Mouse (Mus musculus): ENCODE measurements around the gene Angptl6. TPM values are rescaled to one million over a fixed set of nuclear protein-coding genes. Genes with fewer than 3 reads are reported as not detected.

Angptl6 gene
- polyA plus RNA-seq, 1 experiment from 2014 or later, result 14.5 TPM

DNA sequence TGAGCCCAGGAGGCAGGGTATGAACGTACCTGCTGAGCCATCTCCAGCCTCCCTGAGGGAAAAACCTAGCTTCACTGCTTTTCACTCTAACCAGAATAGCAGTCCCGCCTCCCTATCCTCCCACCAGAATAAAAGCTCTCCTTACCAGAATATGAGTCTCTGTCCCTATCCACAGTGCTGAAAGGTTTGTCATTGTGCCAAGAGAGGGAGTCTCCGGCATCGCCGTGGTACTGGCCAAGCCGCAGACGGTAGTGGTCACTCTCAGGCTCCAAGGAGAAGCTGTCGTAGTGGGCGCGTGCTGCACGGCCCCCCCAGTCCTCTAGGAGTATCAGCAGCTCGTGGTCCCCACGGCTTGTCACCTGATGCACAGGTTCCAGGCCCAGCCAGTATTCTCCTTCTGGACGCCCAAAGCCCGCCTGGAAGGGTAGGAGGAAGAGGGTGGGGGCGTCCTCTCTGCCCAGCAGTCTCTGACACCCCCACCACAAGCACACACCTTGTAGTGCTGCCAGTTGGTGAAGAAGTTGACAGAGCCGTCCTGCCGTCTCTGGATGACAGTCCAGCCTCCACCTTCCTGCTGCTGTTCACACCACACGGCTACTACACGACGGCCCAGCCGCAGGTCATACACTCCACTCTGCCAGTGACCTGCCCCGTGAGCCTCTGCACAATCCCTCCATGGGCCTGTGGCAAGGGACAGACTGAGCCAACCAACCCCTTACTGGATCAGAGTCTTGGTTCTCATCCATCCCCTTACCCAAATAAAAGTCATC lies 4.3 kb downstream of the Angptl6 start:
- Histone ChIP-seq H3K27me3 (ENCODE audit: control insufficient read depth, insufficient read depth, low read length) (peaks cover 3% of the 10 kb centered on the region), H3K36me3 (ENCODE audit: control insufficient read depth, insufficient read depth, low read length) (no peaks in the 10 kb centered on the region), H3K27ac (ENCODE audit: low read depth, low read length) (no peak overlapping the region), H3K9ac (replicated peaks; ENCODE audit: low read depth, low read length) (no peak overlapping the region), H3K9me3 (ENCODE audit: control insufficient read depth, low read length) (no peaks in the 10 kb centered on the region), H3K4me2 (ENCODE audit: low read depth, low read length) (no peak overlapping the region), H3K4me3 (ENCODE audit: low read depth, low read length) (no peak overlapping the region), H3K4me1 (ENCODE audit: control insufficient read depth, insufficient read depth, low read length) (no peaks in the 10 kb centered on the region; the same call in 1 of the 2 replicates)
- ATAC-seq (ENCODE audit: low read depth), result no peak
- WGBS, result 68% methylated on average over 23 of the region's 23 CpGs

DNA sequence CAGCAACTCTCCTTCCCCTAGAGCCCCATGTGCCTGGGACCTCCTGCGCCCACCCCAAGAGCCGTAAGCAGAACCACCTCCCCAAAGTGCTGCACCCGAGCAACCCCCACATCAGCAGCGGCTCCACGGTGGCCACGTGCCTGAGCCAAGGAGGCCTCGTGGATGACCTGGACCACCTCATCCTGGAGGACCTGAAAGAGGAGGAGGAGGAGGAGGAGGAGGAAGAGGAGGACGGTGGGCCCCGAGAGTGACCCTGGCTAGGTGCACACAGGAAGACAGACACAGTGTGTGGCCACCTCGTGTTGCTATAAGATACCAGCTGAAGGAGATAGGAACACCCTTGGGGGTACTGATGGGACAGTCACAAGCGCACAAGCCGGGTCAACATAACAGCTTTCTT lies 6.0 kb downstream of the Angptl6 start:
- no peaks in the 10 kb centered on the region for H3K9me3 ChIP-seq (ENCODE audit: control insufficient read depth, low read length)
- WGBS, result 91% methylated on average over 12 of the region's 12 CpGs
- no peak for ATAC-seq (ENCODE audit: low read depth)

DNA sequence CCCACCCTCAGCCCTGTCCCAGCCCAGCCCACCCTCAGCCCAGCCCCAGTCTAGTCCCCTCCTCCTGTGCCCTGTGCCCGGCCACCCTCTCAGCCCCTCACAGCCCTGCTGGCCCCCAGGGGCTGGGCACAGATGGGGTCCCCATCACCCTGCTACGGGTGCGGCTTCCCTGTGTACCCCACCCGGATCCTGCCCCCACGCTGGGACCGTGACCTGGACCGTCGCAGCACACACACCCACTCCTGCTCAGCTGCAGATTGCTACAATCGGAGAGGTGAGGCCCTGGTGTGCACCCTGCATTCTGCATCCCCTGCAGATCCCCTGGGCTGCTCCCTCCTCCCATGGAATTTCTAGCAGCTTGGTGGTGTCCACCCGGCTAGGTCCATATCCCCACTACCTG lies 6.5 kb downstream of the Angptl6 start:
- no peaks in the 10 kb centered on the region for H3K36me3 ChIP-seq (ENCODE audit: control insufficient read depth, insufficient read depth, low read length)
- no peaks in the 10 kb centered on the region for H3K9me3 ChIP-seq (ENCODE audit: control insufficient read depth, low read length)
- no peak overlapping the region for H3K4me3 ChIP-seq (ENCODE audit: low read depth, low read length)
- no peak overlapping the region for H3K4me2 ChIP-seq (ENCODE audit: low read depth, low read length)
- no peak overlapping the region for H3K27ac ChIP-seq (ENCODE audit: low read depth, low read length)
- ATAC-seq (ENCODE audit: low read depth), result no peak
- H3K4me1 ChIP-seq (ENCODE audit: control insufficient read depth, insufficient read depth, low read length), result no peaks in the 10 kb centered on the region; the same call in 1 of the 2 replicates
- WGBS, result 91% methylated on average over 9 of the region's 10 CpGs
- H3K9ac ChIP-seq (replicated peaks; ENCODE audit: low read depth, low read length), result no peak overlapping the region
- peaks cover 23% of the 10 kb centered on the region for H3K27me3 ChIP-seq (ENCODE audit: control insufficient read depth, insufficient read depth, low read length)

More for the DNA sequence above, 6.0 kb downstream of the Angptl6 start:
- Histone ChIP-seq H3K4me2 (ENCODE audit: low read depth, low read length) (no peak overlapping the region), H3K36me3 (ENCODE audit: control insufficient read depth, insufficient read depth, low read length) (no peaks in the 10 kb centered on the region), H3K27ac (ENCODE audit: low read depth, low read length) (no peak overlapping the region), H3K9ac (replicated peaks; ENCODE audit: low read depth, low read length) (no peak overlapping the region), H3K4me1 (ENCODE audit: control insufficient read depth, insufficient read depth, low read length) (no peaks in the 10 kb centered on the region; the same call in 1 of the 2 replicates), H3K4me3 (ENCODE audit: low read depth, low read length) (no peak overlapping the region), H3K27me3 (ENCODE audit: control insufficient read depth, insufficient read depth, low read length) (peaks cover 20% of the 10 kb centered on the region)

DNA sequence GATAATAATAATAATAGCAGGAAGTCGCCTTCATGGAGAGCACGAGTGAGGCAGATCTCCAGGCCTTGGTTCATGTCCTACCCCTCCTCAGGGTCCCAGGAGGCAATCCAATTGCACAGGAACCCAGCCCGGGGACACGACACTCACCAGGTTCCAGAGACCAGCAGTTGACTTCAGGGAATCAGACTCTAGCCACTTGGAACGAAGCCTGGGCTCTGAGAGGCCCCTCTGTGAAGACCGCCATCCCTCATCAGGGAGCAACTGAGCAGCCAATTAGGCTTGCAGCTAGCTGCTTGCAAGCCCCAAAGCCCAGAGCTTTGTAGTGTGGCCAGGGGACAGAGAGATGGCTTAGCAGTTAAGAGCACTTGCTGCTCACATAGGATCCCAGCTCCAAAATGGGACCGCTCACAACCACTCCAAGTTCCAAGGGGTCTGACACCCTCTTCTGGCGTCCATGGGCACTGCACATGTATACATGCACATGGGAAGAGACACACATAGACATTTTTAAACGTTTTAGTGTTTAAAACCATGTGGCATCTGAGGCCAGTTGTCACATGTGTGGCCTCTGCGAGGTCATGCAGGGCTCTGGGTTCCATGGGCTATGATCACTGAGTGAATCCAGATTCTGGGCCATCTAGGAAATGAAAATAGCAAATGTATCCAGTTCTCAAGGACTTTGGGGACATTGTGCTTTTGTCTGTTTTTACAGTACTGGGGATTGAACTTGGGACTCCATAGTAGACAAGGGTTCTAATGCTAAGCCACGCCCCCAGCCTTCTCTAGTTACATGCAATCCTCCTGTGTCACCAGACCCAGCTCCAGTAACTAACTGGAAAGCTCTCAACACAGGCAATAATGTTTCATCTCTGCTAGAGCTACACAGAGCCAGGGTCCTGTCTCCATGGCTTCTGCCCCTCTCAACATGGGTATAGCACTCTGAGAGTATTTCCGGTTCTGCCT lies 9.0 kb downstream of the Angptl6 start:
- no peak overlapping the region for H3K9ac ChIP-seq (replicated peaks; ENCODE audit: low read depth, low read length)
- peaks cover 26% of the 10 kb centered on the region for H3K27me3 ChIP-seq (ENCODE audit: control insufficient read depth, insufficient read depth, low read length)
- WGBS, result 80% methylated on average over 12 of the region's 12 CpGs

DNA sequence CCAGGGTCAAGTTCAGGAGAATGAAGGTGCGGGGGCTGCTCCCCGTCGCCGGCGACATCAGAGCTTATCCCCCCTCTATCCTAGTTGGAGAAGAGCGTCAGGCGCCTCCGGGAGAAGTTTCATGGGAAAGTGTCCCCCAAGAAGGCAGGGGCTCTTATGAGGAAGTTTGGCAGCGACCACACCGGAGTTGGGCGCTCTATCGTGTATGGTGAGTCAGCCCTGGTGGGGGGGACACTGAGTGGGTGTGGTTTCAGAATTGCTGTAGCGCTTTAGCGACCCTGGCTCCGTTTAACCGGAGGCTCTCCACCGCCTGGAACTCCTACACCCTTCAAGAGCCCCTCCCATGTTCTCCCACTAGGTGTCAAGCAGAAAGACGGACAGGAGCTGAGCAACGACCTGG lies 10.3 kb downstream of the Angptl6 start:
- 6% methylated on average over 19 of the region's 19 CpGs for WGBS
- Histone ChIP-seq H3K4me2 (ENCODE audit: low read depth, low read length) (peak overlapping the region; percentile 32; the same call in 1 of the 2 replicates), H3K27me3 (ENCODE audit: control insufficient read depth, insufficient read depth, low read length) (peaks cover 26% of the 10 kb centered on the region), H3K9me3 (ENCODE audit: control insufficient read depth, low read length) (no peaks in the 10 kb centered on the region), H3K36me3 (ENCODE audit: control insufficient read depth, insufficient read depth, low read length) (no peaks in the 10 kb centered on the region), H3K9ac (replicated peaks; ENCODE audit: low read depth, low read length) (no peak overlapping the region), H3K27ac (ENCODE audit: low read depth, low read length) (no peak overlapping the region), H3K4me1 (ENCODE audit: control insufficient read depth, insufficient read depth, low read length) (no peaks in the 10 kb centered on the region), H3K4me3 (ENCODE audit: low read depth, low read length) (peak overlapping the region; percentile 25; the same call in 1 of the 2 replicates)
- ATAC-seq (ENCODE audit: low read depth), result no peak

More for the DNA sequence above, 9.0 kb downstream of the Angptl6 start:
- no peak for ATAC-seq (ENCODE audit: low read depth)
- Histone ChIP-seq H3K4me2 (ENCODE audit: low read depth, low read length) (no peak overlapping the region), H3K4me1 (ENCODE audit: control insufficient read depth, insufficient read depth, low read length) (no peaks in the 10 kb centered on the region), H3K4me3 (ENCODE audit: low read depth, low read length) (no peak overlapping the region), H3K36me3 (ENCODE audit: control insufficient read depth, insufficient read depth, low read length) (no peaks in the 10 kb centered on the region), H3K27ac (ENCODE audit: low read depth, low read length) (no peak overlapping the region), H3K9me3 (ENCODE audit: control insufficient read depth, low read length) (no peaks in the 10 kb centered on the region)

DNA sequence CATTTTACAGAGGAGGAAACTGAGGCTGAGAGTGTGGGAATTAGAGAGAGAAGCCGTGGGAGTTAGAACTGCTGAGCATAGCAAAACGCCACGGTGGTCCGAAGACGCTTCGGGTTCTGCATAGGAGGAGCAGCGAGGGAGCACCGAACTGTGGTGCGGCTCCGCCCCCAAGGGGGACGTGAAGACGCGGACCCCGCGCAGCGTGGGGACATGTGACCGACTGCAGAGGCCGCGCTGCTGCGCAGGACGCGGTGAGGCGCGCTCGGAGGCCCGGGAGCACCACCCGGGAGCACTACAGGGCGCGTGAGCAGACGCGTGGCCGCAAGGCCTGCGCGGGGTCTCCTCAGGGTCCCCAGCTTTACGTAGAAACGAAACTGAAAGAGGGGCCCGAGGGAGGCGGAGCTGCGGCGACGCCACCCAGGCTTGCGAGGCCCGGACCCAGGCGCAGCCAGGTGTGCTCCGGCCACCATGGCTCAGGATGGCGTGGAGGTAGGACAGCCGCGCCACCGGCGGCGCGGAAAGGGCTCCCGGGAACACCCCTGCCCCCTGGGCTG lies 11.0 kb downstream of the Angptl6 start, which contains the start of gene A230050P20Rik:
Gene A230050P20Rik, plus strand, starts transcription at position 195 of the 554 bp plus-strand sequence.
- no peaks in the 10 kb centered on the region for H3K4me1 ChIP-seq (ENCODE audit: control insufficient read depth, insufficient read depth, low read length)
- H3K4me3 ChIP-seq (ENCODE audit: low read depth, low read length), result peak within 1 kb of the TSS; percentile 25
- 10% methylated on average over 43 of the region's 53 CpGs for WGBS
- H3K27ac ChIP-seq (ENCODE audit: low read depth, low read length), result no peak within 1 kb of the TSS
- H3K9ac ChIP-seq (replicated peaks; ENCODE audit: low read depth, low read length), result peak within 1 kb of the TSS; percentile 34; the same call in 1 of the 2 replicates
- H3K36me3 ChIP-seq (ENCODE audit: control insufficient read depth, insufficient read depth, low read length), result no peaks in the 10 kb centered on the region
- peaks cover 26% of the 10 kb centered on the region for H3K27me3 ChIP-seq (ENCODE audit: control insufficient read depth, insufficient read depth, low read length)
- H3K4me2 ChIP-seq (ENCODE audit: low read depth, low read length), result peak within 1 kb of the TSS; percentile 32
- no peak; the same call in 1 of the 2 replicates for ATAC-seq (ENCODE audit: low read depth)
- H3K9me3 ChIP-seq (ENCODE audit: control insufficient read depth, low read length), result no peaks in the 10 kb centered on the region

DNA sequence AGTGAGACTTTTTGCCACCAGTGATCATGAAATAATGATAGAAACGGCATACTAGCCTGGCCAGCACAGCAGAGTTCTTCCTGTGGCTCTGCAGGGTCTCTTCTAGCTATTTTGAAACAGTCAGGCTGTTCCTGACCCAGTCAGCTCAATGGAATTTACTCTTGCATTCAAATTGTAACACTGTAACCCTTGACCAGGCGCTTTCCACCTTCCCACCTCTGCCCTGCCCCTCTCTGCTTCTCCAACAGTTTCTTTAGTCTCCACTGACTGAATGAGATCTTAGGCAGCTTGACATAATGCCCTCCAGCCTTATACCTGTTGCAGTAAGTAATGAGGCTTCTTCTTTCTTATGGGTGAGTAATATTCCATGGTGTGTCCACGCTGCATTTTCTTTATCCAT lies 12.6 kb downstream of the Angptl6 start:
- WGBS, result 65% methylated on average over 3 of the region's 3 CpGs
- H3K27me3 ChIP-seq (ENCODE audit: control insufficient read depth, insufficient read depth, low read length), result peaks cover 26% of the 10 kb centered on the region
- ATAC-seq (ENCODE audit: low read depth), result no peak

DNA sequence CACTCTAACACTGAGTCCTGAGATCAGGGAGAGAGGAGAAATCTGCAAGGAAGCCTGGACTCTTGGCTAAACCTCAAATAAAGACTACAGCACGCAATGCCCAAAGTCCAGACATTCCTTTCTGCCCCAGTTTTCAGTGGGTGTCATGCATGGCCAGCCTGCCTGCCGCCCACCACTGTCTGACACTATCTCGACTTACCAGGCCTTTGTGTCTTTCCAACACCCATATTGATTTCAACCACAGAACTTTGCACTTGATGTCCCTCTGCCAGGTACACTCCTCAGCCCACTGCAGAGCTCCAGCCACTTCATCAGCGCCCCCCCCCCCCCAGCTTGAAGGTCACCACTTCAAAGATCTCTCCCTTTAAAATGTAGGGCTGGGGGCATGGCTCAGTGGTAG lies 17.3 kb downstream of the Angptl6 start:
- Histone ChIP-seq H3K4me2 (ENCODE audit: low read depth, low read length) (no peak overlapping the region), H3K4me3 (ENCODE audit: low read depth, low read length) (no peak overlapping the region), H3K36me3 (ENCODE audit: control insufficient read depth, insufficient read depth, low read length) (no peaks in the 10 kb centered on the region), H3K27me3 (ENCODE audit: control insufficient read depth, insufficient read depth, low read length) (no peaks in the 10 kb centered on the region), H3K9ac (replicated peaks; ENCODE audit: low read depth, low read length) (no peak overlapping the region), H3K27ac (ENCODE audit: low read depth, low read length) (no peak overlapping the region), H3K9me3 (ENCODE audit: control insufficient read depth, low read length) (no peaks in the 10 kb centered on the region), H3K4me1 (ENCODE audit: control insufficient read depth, insufficient read depth, low read length) (no peaks in the 10 kb centered on the region)
- ATAC-seq (ENCODE audit: low read depth), result no peak
- 59% methylated on average over 4 of the region's 4 CpGs for WGBS

More for the DNA sequence above, 12.6 kb downstream of the Angptl6 start:
- H3K27ac ChIP-seq (ENCODE audit: low read depth, low read length), result no peak overlapping the region
- no peaks in the 10 kb centered on the region for H3K9me3 ChIP-seq (ENCODE audit: control insufficient read depth, low read length)
- H3K36me3 ChIP-seq (ENCODE audit: control insufficient read depth, insufficient read depth, low read length), result no peaks in the 10 kb centered on the region
- no peak overlapping the region for H3K4me2 ChIP-seq (ENCODE audit: low read depth, low read length)
- no peak overlapping the region for H3K9ac ChIP-seq (replicated peaks; ENCODE audit: low read depth, low read length)
- H3K4me3 ChIP-seq (ENCODE audit: low read depth, low read length), result no peak overlapping the region
- no peaks in the 10 kb centered on the region for H3K4me1 ChIP-seq (ENCODE audit: control insufficient read depth, insufficient read depth, low read length)
